Mouse (Mus musculus) stomach, postnatal 0 days (tissue): ENCODE data around the gene Sptbn4.

Source experiments
- CTCF ChIP-seq: IDR thresholded peaks from 2 replicates; pipeline ENCODE4 v1.5.1; 2016; ENCODE audit warnings: antibody characterized with exemption, low read depth, mild to moderate bottlenecking, moderate library complexity
- EP300 ChIP-seq: optimal IDR thresholded peaks from 2 replicates; pipeline ENCODE3; 2016; ENCODE audit warnings: antibody characterized with exemption

DNA sequence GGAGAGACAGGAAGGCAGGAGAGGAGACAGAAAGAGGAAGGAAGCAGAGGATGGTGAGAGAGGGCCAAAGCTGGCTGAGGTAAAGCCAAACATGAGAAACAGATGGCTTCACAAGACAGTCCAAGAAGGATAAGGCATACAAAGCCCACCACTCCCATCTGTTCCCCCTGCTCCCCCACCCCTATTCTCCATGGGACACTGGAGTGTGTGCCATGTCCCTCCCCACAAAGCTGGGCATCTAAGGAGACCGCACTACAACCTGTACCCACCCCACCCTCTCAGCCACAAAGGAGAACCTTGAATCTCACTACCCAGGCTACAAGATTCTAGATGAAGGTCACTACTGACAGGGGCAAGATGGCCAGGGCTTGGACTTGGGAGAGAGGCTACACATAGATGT, 20.1 kb downstream of the Sptbn4 start:
- TF ChIP-seq EP300, result no peak
- TF ChIP-seq CTCF, result no peak
